Mouse (Mus musculus) kidney, embryonic 16.5 days (tissue): ENCODE data around the gene Fam172a. TPM values are rescaled to one million over a fixed set of nuclear protein-coding genes. Genes with fewer than 3 reads are reported as not detected.

Source experiments
- ATAC-seq: fragments of 200-750 bp; cut with Nextera tagmentation; 2 replicates; pipeline ENCODE4 v1.8.0; 2017; ENCODE audit warnings: moderate TSS enrichment; ENCODE audit not compliant: low FRiP score, low TSS enrichment
- H3K27ac ChIP-seq: fragments of 300-500 bp; sonication (generic); 2 replicates; pipeline ENCODE4 v1.5.1; 2014; ENCODE audit warnings: low read length
- H3K27me3 ChIP-seq: fragments of 300-500 bp; sonication (generic); 2 replicates; pipeline ENCODE4 v1.6.1; 2014; ENCODE audit warnings: low read length, control low read depth, mixed read lengths; ENCODE audit not compliant: insufficient read depth
- H3K36me3 ChIP-seq: fragments of 300-500 bp; sonication (generic); 2 replicates; pipeline ENCODE4 v1.6.1; 2014; ENCODE audit warnings: low read length, control low read depth, mixed read lengths; ENCODE audit not compliant: insufficient read depth
- H3K4me1 ChIP-seq: fragments of 300-500 bp; sonication (generic); 2 replicates; pipeline ENCODE4 v1.6.1; 2014; ENCODE audit warnings: low read length, control low read depth, mixed read lengths; ENCODE audit not compliant: insufficient read depth
- H3K4me2 ChIP-seq: fragments of 300-500 bp; sonication (generic); replicated peaks from 2 replicates; pipeline ENCODE4 v1.6.1; 2014; ENCODE audit warnings: low read depth, low read length
- H3K4me3 ChIP-seq: fragments of 300-500 bp; sonication (generic); 2 replicates; pipeline ENCODE4 v1.5.1; 2014; ENCODE audit warnings: mild to moderate bottlenecking, low read length
- H3K9ac ChIP-seq: fragments of 300-500 bp; sonication (generic); replicated peaks from 2 replicates; pipeline ENCODE4 v1.6.1; 2014; ENCODE audit warnings: low read length
- H3K9me3 ChIP-seq: fragments of 300-500 bp; sonication (generic); 2 replicates; pipeline ENCODE4 v1.6.1; 2016; ENCODE audit warnings: low read length, control low read depth
- WGBS: fragments of 180-500 bp; shearing (Covaris S2); extraction: QIAGEN DNeasy Blood & Tissue Kit; methylation state at CpG from one replicate; pipeline ENCODE4 v1.1.7; 2014; 5-methylcytosine and 5-hydroxymethylcytosine counted together
- polyA plus RNA-seq: library from polyadenylated mRNA; unstranded; fragments of >200 nt; fragmentation: Nextera tagmentation; extraction: Ambion mirVana; gene quantifications from 2 replicates; pipeline ENCODE4 v1.2.1, GENCODE M21; 2015

Gene Fam172a
- polyA plus RNA-seq, 1 experiment from 2014 or later = 23.3 TPM

GRCm38 (mm10) chr13:77922834-77923233 is 221.0 kb downstream of the Fam172a start:
- WGBS = 88% methylated on average over 2 of the region's 2 CpGs
- ATAC-seq = no peak
- Histone ChIP-seq H3K4me2 (no peak overlapping the region), H3K4me1 (no peaks in the 10 kb centered on the region), H3K36me3 (no peaks in the 10 kb centered on the region), H3K4me3 (no peak overlapping the region), H3K27me3 (no peaks in the 10 kb centered on the region), H3K27ac (no peak overlapping the region), H3K9me3 (no peaks in the 10 kb centered on the region), H3K9ac (no peak overlapping the region)

GRCm38 (mm10) chr13:77957611-77958010 is 255.8 kb downstream of the Fam172a start:
- no peaks in the 10 kb centered on the region for H3K9me3 ChIP-seq
- no peak overlapping the region for H3K9ac ChIP-seq
- H3K4me1 ChIP-seq = 0 out of 2 replicates have a peak, but pooled peaks cover 3% of the 10 kb centered on the region
- H3K36me3 ChIP-seq = no peaks in the 10 kb centered on the region
- H3K27ac ChIP-seq = no peak overlapping the region
- H3K4me2 ChIP-seq = no peak overlapping the region
- no peak for ATAC-seq
- H3K27me3 ChIP-seq = no peaks in the 10 kb centered on the region
- H3K4me3 ChIP-seq = no peak overlapping the region
- 8% methylated on average over 1 of the region's 1 CpGs for WGBS

- Histone ChIP-seq H3K9me3 (no peaks in the 10 kb centered on the region), H3K36me3 (no peaks in the 10 kb centered on the region), H3K27me3 (no peaks in the 10 kb centered on the region), H3K4me1 (0 out of 2 replicates have a peak, but pooled peaks cover 3% of the 10 kb centered on the region), H3K27ac (no peak overlapping the region), H3K4me2 (no peak overlapping the region), H3K4me3 (no peak overlapping the region), H3K9ac (no peak overlapping the region)
- WGBS = 88% methylated on average over 4 of the region's 4 CpGs
- ATAC-seq = no peak
Measured at GRCm38 (mm10) chr13:77959493-77960272, 257.9 kb downstream of the Fam172a start.

- 84% methylated on average over 3 of the region's 3 CpGs for WGBS
- Histone ChIP-seq H3K27ac (no peak overlapping the region), H3K4me3 (no peak overlapping the region), H3K9me3 (no peaks in the 10 kb centered on the region), H3K27me3 (no peaks in the 10 kb centered on the region), H3K36me3 (no peaks in the 10 kb centered on the region), H3K4me1 (no peaks in the 10 kb centered on the region), H3K9ac (no peak overlapping the region), H3K4me2 (no peak overlapping the region)
- ATAC-seq = no peak
Measured at GRCm38 (mm10) chr13:77976248-77976647, 274.4 kb downstream of the Fam172a start.

- no peak overlapping the region for H3K27ac ChIP-seq
- ATAC-seq = no peak
- H3K4me1 ChIP-seq = no peaks in the 10 kb centered on the region
- no peaks in the 10 kb centered on the region for H3K9me3 ChIP-seq
- H3K27me3 ChIP-seq = no peaks in the 10 kb centered on the region
- no peak overlapping the region for H3K4me2 ChIP-seq
- no peak overlapping the region for H3K4me3 ChIP-seq
- H3K36me3 ChIP-seq = no peaks in the 10 kb centered on the region
- no peak overlapping the region for H3K9ac ChIP-seq
- WGBS = 94% methylated on average over 1 of the region's 1 CpGs
Measured at GRCm38 (mm10) chr13:77977121-77977520, 275.3 kb downstream of the Fam172a start.

GRCm38 (mm10) chr13:77982105-77982851 is 280.4 kb downstream of the Fam172a start:
- Histone ChIP-seq H3K27me3 (no peaks in the 10 kb centered on the region), H3K36me3 (no peaks in the 10 kb centered on the region), H3K27ac (no peak overlapping the region), H3K4me3 (no peak overlapping the region), H3K9me3 (no peaks in the 10 kb centered on the region), H3K9ac (no peak overlapping the region), H3K4me1 (no peaks in the 10 kb centered on the region), H3K4me2 (no peak overlapping the region)
- peak; percentile 39; the same call in 1 of the 2 replicates for ATAC-seq
- WGBS = 23% methylated on average over 5 of the region's 5 CpGs

- H3K9ac ChIP-seq = no peak overlapping the region
- H3K36me3 ChIP-seq = no peaks in the 10 kb centered on the region
- H3K9me3 ChIP-seq = no peaks in the 10 kb centered on the region
- H3K4me1 ChIP-seq = no peaks in the 10 kb centered on the region
- H3K27ac ChIP-seq = no peak overlapping the region
- no peak overlapping the region for H3K4me3 ChIP-seq
- H3K27me3 ChIP-seq = no peaks in the 10 kb centered on the region
- ATAC-seq = no peak
- 71% methylated on average over 2 of the region's 2 CpGs for WGBS
- H3K4me2 ChIP-seq = no peak overlapping the region
Measured at GRCm38 (mm10) chr13:77982852-77983202, 281.0 kb downstream of the Fam172a start.

GRCm38 (mm10) chr13:77991189-77991886 is 289.5 kb downstream of the Fam172a start:
- no peak for ATAC-seq
- WGBS = 64% methylated on average over 5 of the region's 5 CpGs

GRCm38 (mm10) chr13:78004649-78005048 is 302.8 kb downstream of the Fam172a start:
- Histone ChIP-seq H3K27me3 (no peaks in the 10 kb centered on the region), H3K4me2 (no peak overlapping the region), H3K4me3 (no peak overlapping the region), H3K36me3 (no peaks in the 10 kb centered on the region), H3K9ac (no peak overlapping the region), H3K4me1 (no peaks in the 10 kb centered on the region), H3K9me3 (no peaks in the 10 kb centered on the region), H3K27ac (no peak overlapping the region)
- 79% methylated on average over 4 of the region's 4 CpGs for WGBS
- no peak for ATAC-seq

More at GRCm38 (mm10) chr13:77991189-77991886, 289.5 kb downstream of the Fam172a start:
- no peak overlapping the region for H3K4me2 ChIP-seq
- H3K9me3 ChIP-seq = no peaks in the 10 kb centered on the region
- H3K4me1 ChIP-seq = no peaks in the 10 kb centered on the region
- no peaks in the 10 kb centered on the region for H3K27me3 ChIP-seq
- H3K27ac ChIP-seq = no peak overlapping the region
- H3K4me3 ChIP-seq = no peak overlapping the region
- no peaks in the 10 kb centered on the region for H3K36me3 ChIP-seq
- no peak overlapping the region for H3K9ac ChIP-seq
